Mouse (Mus musculus): ENCODE data around the gene Vmn1r227. TPM values are rescaled to one million over a fixed set of nuclear protein-coding genes. Genes with fewer than 3 reads are reported as not detected.

The Vmn1r227 gene
- not detected in 3 replicates for total RNA-seq (2017)

DNA sequence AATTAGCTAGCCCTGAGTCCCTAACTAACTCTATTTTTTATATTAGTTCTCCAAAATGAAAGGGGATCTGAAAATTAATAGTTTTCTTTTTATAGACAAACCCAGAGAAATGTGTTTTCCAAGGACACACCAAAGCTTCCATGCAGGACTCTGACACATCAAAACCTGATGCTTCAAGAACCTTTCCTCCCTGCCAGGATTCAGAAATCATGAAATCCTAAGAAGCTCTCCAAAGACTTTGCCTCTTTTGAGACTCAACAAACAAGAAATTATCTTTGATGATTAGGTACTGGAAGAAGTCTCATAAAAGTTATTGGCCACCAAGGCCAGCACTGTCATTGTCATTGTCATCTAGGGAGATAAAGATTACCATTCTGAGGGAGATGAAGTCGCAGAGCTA, at the start of gene Vmn1r227:
TSS of gene Vmn1r227 (plus strand) at position 301 of the 400 bp plus-strand sequence.
- no peak for ATAC-seq (replicated peaks; ENCODE audit: insufficient number of reproducible peaks, low FRiP score, low TSS enrichment, poor library complexity, severe bottlenecking)

DNA sequence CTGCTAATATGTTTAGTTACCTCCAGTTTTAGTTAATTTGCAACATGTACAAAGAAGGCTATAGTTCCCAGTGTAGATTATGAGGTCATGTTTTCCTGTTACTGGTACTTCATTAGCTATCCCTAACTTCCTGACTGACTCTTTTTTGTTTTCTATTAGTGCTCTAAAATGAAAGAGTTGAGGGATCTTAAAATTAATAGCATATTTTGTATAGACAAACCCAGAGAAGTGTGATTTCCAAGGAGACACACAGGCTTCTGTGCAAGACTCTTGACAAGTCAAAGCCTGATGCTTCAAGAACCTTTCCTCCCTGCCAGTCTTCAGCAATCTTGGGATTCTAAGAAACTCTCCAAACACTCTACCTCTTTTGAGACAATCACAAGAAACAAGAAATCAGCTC, 47.1 kb upstream of the Vmn1r227 start, which contains the start of gene Vmn1r226:
TSS of gene Vmn1r226 (plus strand) at position 301 of the 400 bp plus-strand sequence.
- ATAC-seq (replicated peaks; ENCODE audit: insufficient number of reproducible peaks, low FRiP score, low TSS enrichment, poor library complexity, severe bottlenecking), result no peak

DNA sequence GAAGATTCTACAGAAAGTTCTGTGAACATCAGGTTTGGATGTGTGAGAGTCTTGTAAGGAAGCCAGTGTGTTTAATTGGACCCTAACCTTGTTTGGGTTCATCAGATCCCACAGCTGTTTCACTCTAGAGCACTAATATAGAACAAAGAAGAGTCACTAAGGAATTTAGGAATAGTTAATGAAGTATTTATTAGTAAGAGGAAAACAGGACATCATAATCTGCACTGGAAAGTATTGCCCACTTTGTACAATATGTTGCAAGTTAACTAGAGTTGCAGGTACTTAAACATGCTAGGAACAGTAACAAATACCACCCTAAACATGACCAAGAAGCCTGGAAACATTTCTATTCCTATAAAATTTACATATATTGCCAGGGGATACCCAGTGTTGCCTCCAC, 56.4 kb downstream of the Vmn1r227 start, which contains the start of gene Vmn1r228:
TSS of gene Vmn1r228 (minus strand) at position 101 of the 400 bp plus-strand sequence.
- no peak for ATAC-seq (replicated peaks; ENCODE audit: insufficient number of reproducible peaks, low FRiP score, low TSS enrichment, poor library complexity, severe bottlenecking)

Other genes with a start within 250 kb of the Vmn1r227 start
- gene Vmn2r108, start 248.5 kb upstream of the Vmn1r227 start, total RNA-seq (2017), result 0.10 TPM in 1 of 3 replicates, not detected in the others
- gene Vmn1r225, start 231.7 kb upstream of the Vmn1r227 start, total RNA-seq (2017), result not detected in 3 replicates
- gene Vmn2r109, start 165.1 kb upstream of the Vmn1r227 start, total RNA-seq (2017), result not detected in 3 replicates
- gene Vmn2r110, start 133.4 kb upstream of the Vmn1r227 start, total RNA-seq (2017), result not detected in 3 replicates
- not detected in 3 replicates for gene Fpr-rs3, start 105.0 kb upstream of the Vmn1r227 start, total RNA-seq (2017)
- not detected in 3 replicates for gene Vmn1r226, start 47.0 kb upstream of the Vmn1r227 start, total RNA-seq (2017)
- gene Vmn1r228, start 56.3 kb downstream of the Vmn1r227 start, total RNA-seq (2017), result 0.95 TPM in 1 of 3 replicates, not detected in the others
- gene Vmn1r229, start 81.7 kb downstream of the Vmn1r227 start, total RNA-seq (2017), result not detected in 3 replicates
- not detected in 3 replicates for gene Vmn1r230, start 110.6 kb downstream of the Vmn1r227 start, total RNA-seq (2017)
- gene Vmn1r231, start 175.2 kb downstream of the Vmn1r227 start, total RNA-seq (2017), result not detected in 3 replicates
- gene Vmn1r232, start 189.9 kb downstream of the Vmn1r227 start, total RNA-seq (2017), result not detected in 3 replicates
- 105 to 145 TPM (median 139 TPM) in 3 replicates for gene Ppp2r1a, start 215.5 kb downstream of the Vmn1r227 start, total RNA-seq (2017)